Mouse (Mus musculus) telencephalon, adult 2 months (tissue): ENCODE measurements around the gene Fgf12.
A peak's percentile ranks its signal among the peaks of the same experiment; 100 is the strongest.

Source experiments
- DNase-seq: peaks from one replicate; pipeline ENCODE4 v3.0.0-alpha.2; 2011; ENCODE audit warnings: low read depth, low spot score

Fgf12 gene

GRCm38 (mm10) chr16:28610940-28611339, 141.9 kb downstream of the Fgf12 start:
- no peak for DNase-seq

GRCm38 (mm10) chr16:28603155-28603554, 149.7 kb downstream of the Fgf12 start:
- peak; percentile 78 for DNase-seq

- no peak for DNase-seq
These were observed 151.1 kb downstream of the Fgf12 start for GRCm38 (mm10) chr16:28601723-28602122.

- DNase-seq: peak; percentile 90
These were observed 156.8 kb downstream of the Fgf12 start for GRCm38 (mm10) chr16:28596112-28596511.

GRCm38 (mm10) chr16:28593075-28593915, 159.6 kb downstream of the Fgf12 start:
- peak; percentile 71 for DNase-seq

GRCm38 (mm10) chr16:28592466-28592865, 160.4 kb downstream of the Fgf12 start:
- DNase-seq: no peak

GRCm38 (mm10) chr16:28591583-28591982, 161.3 kb downstream of the Fgf12 start:
- DNase-seq: no peak

- no peak for DNase-seq
These were observed 180.7 kb downstream of the Fgf12 start for GRCm38 (mm10) chr16:28572212-28572611.

- no peak for DNase-seq
These were observed 188.1 kb downstream of the Fgf12 start for GRCm38 (mm10) chr16:28564716-28565217.

GRCm38 (mm10) chr16:28564075-28564715, 188.7 kb downstream of the Fgf12 start:
- no peak for DNase-seq

- DNase-seq: peak; percentile 64
These were observed 190.0 kb downstream of the Fgf12 start for GRCm38 (mm10) chr16:28562847-28563246.

- no peak for DNase-seq
These were observed 197.6 kb downstream of the Fgf12 start for GRCm38 (mm10) chr16:28555219-28555618.

GRCm38 (mm10) chr16:28539423-28539822, 213.4 kb downstream of the Fgf12 start:
- DNase-seq: no peak

GRCm38 (mm10) chr16:28517596-28518524, 235.0 kb downstream of the Fgf12 start:
- peak; percentile 79 for DNase-seq

- no peak for DNase-seq
These were observed 240.4 kb downstream of the Fgf12 start for GRCm38 (mm10) chr16:28512446-28512845.

- no peak for DNase-seq
These were observed 241.5 kb downstream of the Fgf12 start for GRCm38 (mm10) chr16:28511413-28511812.

- DNase-seq: peak; percentile 62
These were observed 254.8 kb downstream of the Fgf12 start for GRCm38 (mm10) chr16:28497971-28498607.

- DNase-seq: peak; percentile 47
These were observed 261.2 kb downstream of the Fgf12 start for GRCm38 (mm10) chr16:28491711-28492110.

GRCm38 (mm10) chr16:28490515-28490914, 262.4 kb downstream of the Fgf12 start:
- peak; percentile 83 for DNase-seq

- no peak for DNase-seq
These were observed 267.9 kb downstream of the Fgf12 start for GRCm38 (mm10) chr16:28484920-28485319.

GRCm38 (mm10) chr16:28479022-28479421, 273.8 kb downstream of the Fgf12 start:
- no peak for DNase-seq
